Mouse (Mus musculus) liver, embryonic 14.5 days (tissue): Measurements from ENCODE around the gene Spata5. TPM values are rescaled to one million over a fixed set of nuclear protein-coding genes. Genes with fewer than 3 reads are reported as not detected.

Source experiments
- ATAC-seq: fragments of 200-750 bp; cut with Nextera tagmentation; 2 replicates; pipeline ENCODE4 v1.8.0; 2017; ENCODE audit warnings: moderate number of reproducible peaks, mild to moderate bottlenecking, moderate library complexity; ENCODE audit not compliant: insufficient read depth
- DNase-seq, 3 experiments: peaks; one replicate each; pipeline ENCODE4 v3.0.0-alpha.2; 2012 to 2013; ENCODE audit warnings: low read depth in 3 of 3, low spot score in 3 of 3
- H3K27ac ChIP-seq: fragments of 300-500 bp; sonication (generic); 2 replicates; pipeline ENCODE4 v1.5.1; 2014; ENCODE audit warnings: moderate library complexity, mild to moderate bottlenecking, control low read depth, inconsistent platforms
- H3K27me3 ChIP-seq: fragments of 300-500 bp; sonication (generic); 2 replicates; pipeline ENCODE4 v1.6.1; 2014; ENCODE audit warnings: mild to moderate bottlenecking, low read length, moderate library complexity; ENCODE audit not compliant: control insufficient read depth, insufficient read depth
- H3K36me3 ChIP-seq: fragments of 300-500 bp; sonication (generic); replicated peaks from 2 replicates; pipeline ENCODE4 v1.6.1; 2014; ENCODE audit warnings: low read depth; ENCODE audit not compliant: control insufficient read depth, insufficient read depth
- H3K4me1 ChIP-seq, 2 experiments: fragments of 200-500 bp in 1 of 2; fragments of 300-500 bp in 1 of 2; sonication (generic) in 1 of 2; replicated peaks; 2 replicates each; pipeline ENCODE4 v1.6.1; 2012 to 2014; ENCODE audit warnings: antibody characterized with exemption in 1 of 2, inconsistent platforms in 1 of 2, low read length in 1 of 2; ENCODE audit not compliant: control insufficient read depth in 2 of 2, insufficient read depth in 2 of 2
- H3K4me2 ChIP-seq: fragments of 300-500 bp; sonication (generic); 2 replicates; pipeline ENCODE4 v1.6.1; 2014; ENCODE audit warnings: low read depth, mild to moderate bottlenecking, control low read depth, moderate library complexity
- H3K4me3 ChIP-seq, 2 experiments: fragments of 200-500 bp in 1 of 2; fragments of 300-500 bp in 1 of 2; sonication (generic) in 1 of 2; 2 replicates each; pipeline ENCODE4 v1.5.1; 2012 to 2014; ENCODE audit warnings: low read depth in 2 of 2, low read length in 2 of 2, mild to moderate bottlenecking in 2 of 2, control low read depth in 1 of 2, inconsistent platforms in 1 of 2, moderate library complexity in 1 of 2; ENCODE audit not compliant: insufficient read depth in 1 of 2
- H3K9ac ChIP-seq: fragments of 300-500 bp; sonication (generic); replicated peaks from 2 replicates; pipeline ENCODE4 v1.6.1; 2014; ENCODE audit warnings: mild to moderate bottlenecking, control low read depth, moderate library complexity
- H3K9me3 ChIP-seq: fragments of 300-500 bp; sonication (generic); 2 replicates; pipeline ENCODE4 v1.6.1; 2016; ENCODE audit warnings: low read length, mixed read lengths; ENCODE audit not compliant: control insufficient read depth
- CTCF ChIP-seq: IDR thresholded peaks from 2 replicates; pipeline ENCODE4 v1.5.1; 2016; ENCODE audit warnings: antibody characterized with exemption, low read depth, control low read depth
- EP300 ChIP-seq: IDR thresholded peaks from 2 replicates; pipeline ENCODE4 v1.6.1; 2016; ENCODE audit warnings: antibody characterized with exemption, low read depth
- WGBS: fragments of 180-500 bp; shearing (Covaris S2); extraction: QIAGEN DNeasy Blood & Tissue Kit; methylation state at CpG from one replicate; pipeline ENCODE4 v1.1.7; 2014; ENCODE audit not compliant: insufficient replicate concordance; 5-methylcytosine and 5-hydroxymethylcytosine counted together
- polyA plus RNA-seq, 2 experiments: library from polyadenylated mRNA; depleted of rRNA in 1 of 2; stranded (reverse) in 1 of 2; unstranded in 1 of 2; fragments of >200 nt; fragmentation: Nextera tagmentation in 1 of 2; extraction: Ambion mirVana in 1 of 2; gene quantifications; 2 replicates each; pipeline versions ENCODE4 v1.2.1 to v1.2.3; 2012 to 2014

The Spata5 gene
- polyA plus RNA-seq, 2 experiments = 6.0 to 22.2 TPM

DNA sequence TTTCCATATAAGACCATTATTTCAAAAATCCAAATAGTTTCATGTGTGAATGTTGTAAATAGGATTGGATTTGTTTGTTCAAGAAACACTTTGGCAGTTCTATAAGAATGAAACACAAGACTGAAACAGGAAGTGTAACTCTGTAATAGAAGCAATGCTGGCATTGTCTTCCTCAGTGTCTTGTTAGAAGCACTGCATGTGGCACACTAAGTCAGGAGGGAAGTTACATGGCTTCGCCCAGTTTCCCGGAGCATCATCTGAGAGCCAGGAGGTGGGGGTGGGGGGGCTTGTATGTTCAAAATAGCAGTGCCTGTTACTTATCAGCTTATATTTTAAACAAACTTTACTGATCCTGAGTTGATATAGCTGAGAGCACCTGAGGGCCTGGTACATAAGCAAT, 82.9 kb downstream of the Spata5 start:
- Histone ChIP-seq H3K4me1 (peaks cover 5 to 13% of the 10 kb centered on the region in 2 experiments; a peak in 3 of 4 replicates), H3K4me3 (no peak overlapping the region), H3K36me3 (no peaks in the 10 kb centered on the region), H3K9me3 (no peaks in the 10 kb centered on the region), H3K4me2 (no peak overlapping the region), H3K9ac (no peak overlapping the region), H3K27me3 (no peaks in the 10 kb centered on the region), H3K27ac (no peak overlapping the region)
- 70% methylated on average over 2 of the region's 2 CpGs for WGBS
- ATAC-seq = no peak
- no peak for DNase-seq
- TF ChIP-seq EP300 (no peak), CTCF (no peak)

DNA sequence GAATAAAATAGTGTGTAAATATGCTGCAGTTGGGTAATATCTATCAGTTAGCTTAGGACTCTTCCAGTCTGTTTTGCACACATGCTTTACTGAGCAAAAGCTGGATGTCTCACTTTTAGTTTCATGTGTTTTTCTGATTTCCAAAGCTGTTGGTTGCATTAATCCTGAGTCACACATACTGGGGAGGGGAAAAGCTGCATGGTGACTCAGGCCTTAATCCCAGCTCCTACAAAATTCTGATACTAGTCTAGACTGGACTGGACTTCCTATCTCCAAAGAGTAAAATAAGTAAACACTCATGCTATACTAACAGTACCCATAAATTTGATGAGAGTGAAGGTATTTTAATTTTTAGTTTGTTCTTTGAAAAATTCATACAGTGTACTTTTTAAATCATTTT, 84.2 kb downstream of the Spata5 start:
- Histone ChIP-seq H3K36me3 (no peaks in the 10 kb centered on the region), H3K27me3 (no peaks in the 10 kb centered on the region), H3K4me2 (no peak overlapping the region), H3K4me1 (peaks cover 11 to 21% of the 10 kb centered on the region in 2 experiments), H3K4me3 (no peak overlapping the region), H3K27ac (no peak overlapping the region), H3K9ac (no peak overlapping the region), H3K9me3 (no peaks in the 10 kb centered on the region)
- TF ChIP-seq CTCF (no peak), EP300 (peak; percentile 8; the same call in 1 of the 2 replicates)
- ATAC-seq (peak; percentile 72), DNase-seq (no peak)

DNA sequence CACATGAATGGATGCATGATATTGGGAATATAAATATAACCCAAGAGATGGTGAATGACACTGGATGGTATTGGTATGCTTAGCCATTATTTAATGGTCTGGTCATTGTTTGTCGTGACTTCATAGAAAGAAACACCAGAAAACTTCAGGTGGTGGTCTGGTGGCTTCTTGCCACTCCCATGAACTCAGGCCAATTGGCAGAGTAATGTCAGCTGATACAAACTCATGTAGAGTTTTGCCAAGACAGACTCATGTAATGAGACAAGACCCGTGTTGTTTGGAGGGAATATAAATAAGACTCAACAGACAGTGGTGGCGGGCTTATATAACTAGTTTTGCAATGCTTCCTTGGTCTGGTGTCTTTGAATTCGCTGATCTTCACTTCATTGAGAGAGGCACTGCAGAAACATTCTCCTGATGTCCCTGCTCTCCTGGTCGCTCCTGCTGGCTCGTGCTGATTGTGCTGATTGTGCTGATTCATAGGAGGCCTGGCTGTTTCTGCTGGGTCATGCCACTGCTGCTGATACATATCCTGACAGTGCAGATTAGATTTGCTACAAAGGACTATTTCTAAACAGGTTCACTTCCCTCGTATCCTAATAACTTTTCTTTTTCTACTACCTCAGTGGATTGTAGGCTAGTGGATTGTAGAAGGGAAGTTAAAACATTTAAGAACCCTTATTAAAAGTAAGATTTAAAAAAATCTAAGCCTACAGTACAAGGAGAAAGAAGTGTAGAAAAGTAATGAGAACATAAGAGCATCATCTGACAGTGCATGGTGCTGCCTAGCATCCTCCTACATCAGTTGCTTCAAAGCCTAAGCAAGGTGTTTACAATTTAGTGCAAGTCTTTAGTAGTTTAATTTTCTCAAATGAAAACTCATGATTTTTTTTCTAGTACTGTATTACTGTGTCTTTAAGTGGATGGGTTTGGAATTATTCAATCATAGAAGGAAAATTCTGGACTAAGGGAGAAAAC, 90.6 kb downstream of the Spata5 start:
- peak overlapping the region; percentile 97 for H3K27ac ChIP-seq
- peak; percentile 99 for ATAC-seq

DNA sequence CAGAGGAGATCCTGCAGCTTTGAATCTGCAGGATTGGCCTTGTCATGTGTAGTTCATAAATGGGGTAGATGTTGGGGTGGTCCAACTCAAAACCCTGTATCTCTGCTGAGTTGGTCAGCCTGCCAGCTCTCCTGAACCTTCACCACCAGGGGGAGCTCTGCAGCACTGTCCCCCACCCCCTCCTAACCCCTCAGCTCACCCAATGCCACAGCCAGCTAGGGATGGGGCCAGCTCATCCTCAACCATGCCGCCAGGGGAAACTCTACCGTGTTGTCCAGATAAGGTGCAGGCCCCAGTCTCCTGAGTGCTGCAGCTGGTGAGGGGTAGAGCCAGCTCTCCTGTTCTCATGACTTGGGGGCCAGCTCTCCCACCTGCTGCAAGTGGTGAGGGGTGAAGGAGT, 95.8 kb downstream of the Spata5 start:
- TF ChIP-seq CTCF = peak; percentile 96
- TF ChIP-seq EP300 = no peak
- no peaks in the 10 kb centered on the region for H3K36me3 ChIP-seq
- no peaks in the 10 kb centered on the region for H3K9me3 ChIP-seq
- H3K9ac ChIP-seq = no peak overlapping the region
- peak; percentile 77 for ATAC-seq
- H3K4me1 ChIP-seq = peaks cover 30 to 32% of the 10 kb centered on the region in 2 experiments
- no peaks in the 10 kb centered on the region for H3K27me3 ChIP-seq
- H3K4me3 ChIP-seq = no peak overlapping the region
- H3K27ac ChIP-seq = no peak overlapping the region
- H3K4me2 ChIP-seq = no peak overlapping the region
- DNase-seq = peak; percentile 57 to 61 (median 60)
- WGBS = 0% methylated on average over 2 of the region's 2 CpGs

More for the DNA sequence above, 90.6 kb downstream of the Spata5 start:
- peak; percentile 77 to 87 (median 78) for DNase-seq
- Histone ChIP-seq H3K4me3 (0 out of 4 replicates have a peak overlapping the region, but pooled peaks of 1 of the 2 experiments have one; percentile 6), H3K9ac (peak overlapping the region; percentile 61), H3K36me3 (no peaks in the 10 kb centered on the region), H3K4me2 (peak overlapping the region; percentile 59), H3K9me3 (no peaks in the 10 kb centered on the region), H3K4me1 (peaks cover 32% of the 10 kb centered on the region in 2 experiments), H3K27me3 (no peaks in the 10 kb centered on the region)
- whole genome bisulfite sequencing = 29% methylated on average over 7 of the region's 7 CpGs
- TF ChIP-seq CTCF (no peak), EP300 (peak; percentile 97)

DNA sequence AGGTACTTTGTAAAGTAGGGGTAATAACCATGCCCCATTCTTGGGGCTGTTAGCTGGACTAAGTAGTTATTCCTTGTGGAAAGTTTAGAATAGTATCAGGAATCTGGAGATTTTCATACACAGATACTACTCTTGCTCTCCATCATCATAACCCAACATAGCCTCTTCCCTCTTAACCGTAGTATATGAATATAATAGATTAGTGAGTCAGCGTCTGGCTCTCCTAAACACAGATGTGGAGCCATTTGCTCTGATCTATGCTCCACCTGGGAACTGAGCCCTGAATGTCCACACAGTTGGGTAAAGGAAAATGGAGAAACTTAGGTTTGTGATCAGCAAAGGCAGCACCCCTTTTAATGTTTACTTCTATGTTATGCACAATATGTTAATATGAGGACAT, 96.7 kb downstream of the Spata5 start:
- no peaks in the 10 kb centered on the region for H3K9me3 ChIP-seq
- DNase-seq (no peak), ATAC-seq (no peak)
- H3K9ac ChIP-seq = no peak overlapping the region
- no peak overlapping the region for H3K4me3 ChIP-seq
- 64% methylated on average over 2 of the region's 2 CpGs for WGBS
- no peak overlapping the region for H3K4me2 ChIP-seq
- TF ChIP-seq CTCF = no peak
- no peak for TF ChIP-seq EP300
- H3K4me1 ChIP-seq = peaks cover 28 to 33% of the 10 kb centered on the region in 2 experiments
- no peaks in the 10 kb centered on the region for H3K27me3 ChIP-seq
- peak overlapping the region; percentile 38 for H3K27ac ChIP-seq
- H3K36me3 ChIP-seq = no peaks in the 10 kb centered on the region
